Mouse (Mus musculus) spleen, embryonic (tissue): ENCODE results near the gene St6galnac3.

Source experiments
- CTCF ChIA-PET: fragments of 350-600 bp; sonication (Branson Sonifier 250); formaldehyde crosslinking; loops from one replicate; lab custom pipeline; 2022; lab: Charles Lee

Gene St6galnac3

GRCm38 (mm10) chr3:153292363-153292762 lies 432.6 kb downstream of the St6galnac3 start:
- CTCF ChIA-PET, result interaction anchor here (0.6 kb wide), 1 partner anchor 48 kb away, joined by 3 read pairs; no protein-coding TSS in a partner anchor

DNA sequence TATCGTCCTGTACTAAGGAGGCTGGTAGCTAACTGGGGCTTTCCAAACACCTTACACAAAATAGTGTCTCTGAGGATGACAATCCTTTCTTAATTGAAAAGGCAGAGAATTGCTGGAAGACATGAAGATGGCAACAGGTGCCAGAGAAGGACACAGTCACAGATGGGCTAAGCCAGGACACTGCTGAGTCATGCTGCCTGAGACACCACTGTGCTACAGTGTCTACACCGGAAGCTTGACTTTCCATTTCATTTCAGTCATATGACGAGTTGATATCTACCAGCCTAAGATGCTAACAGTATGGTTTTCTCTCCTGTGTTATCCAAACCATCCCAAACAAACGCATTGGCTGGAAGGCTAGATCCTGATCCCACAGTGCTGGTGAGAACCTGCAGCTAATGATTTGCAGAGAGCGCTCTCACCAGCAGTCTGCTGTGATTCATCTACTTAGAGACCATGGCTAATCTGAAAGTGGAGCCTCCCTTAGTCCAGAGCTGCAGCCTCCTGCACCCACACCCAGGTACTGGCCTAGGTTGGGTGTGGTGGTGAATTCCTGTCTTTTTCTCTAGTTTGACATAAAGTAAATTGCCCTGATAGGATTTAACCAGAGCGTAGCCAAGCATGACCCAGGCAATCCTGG lies 433.4 kb downstream of the St6galnac3 start:
- CTCF ChIA-PET, result no interaction called here

DNA sequence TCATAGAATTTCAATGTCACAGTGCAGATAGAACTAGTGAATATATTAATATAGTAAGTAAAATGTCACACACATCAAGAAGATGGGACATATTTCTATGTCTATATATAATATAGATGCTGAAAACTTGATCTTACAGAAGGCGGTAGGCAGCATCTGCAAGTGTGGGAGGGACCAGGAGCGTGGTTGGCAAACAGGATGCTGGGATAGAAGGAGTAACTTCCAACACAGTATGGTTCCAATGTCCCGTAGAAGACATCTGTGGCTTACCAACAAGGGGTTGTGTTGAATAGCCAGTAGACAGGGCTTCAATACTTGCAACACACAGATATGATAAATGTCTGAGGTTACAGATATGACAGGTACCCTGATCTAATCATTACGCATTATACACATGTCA lies 435.0 kb downstream of the St6galnac3 start:
- CTCF ChIA-PET, result no interaction called here

GRCm38 (mm10) chr3:153287564-153287963 lies 437.4 kb downstream of the St6galnac3 start:
- CTCF ChIA-PET, result no interaction called here

- CTCF ChIA-PET, result no interaction called here
These were observed 437.9 kb downstream of the St6galnac3 start for GRCm38 (mm10) chr3:153287081-153287480.

GRCm38 (mm10) chr3:153282123-153282765 lies 442.7 kb downstream of the St6galnac3 start:
- CTCF ChIA-PET, result no interaction called here

DNA sequence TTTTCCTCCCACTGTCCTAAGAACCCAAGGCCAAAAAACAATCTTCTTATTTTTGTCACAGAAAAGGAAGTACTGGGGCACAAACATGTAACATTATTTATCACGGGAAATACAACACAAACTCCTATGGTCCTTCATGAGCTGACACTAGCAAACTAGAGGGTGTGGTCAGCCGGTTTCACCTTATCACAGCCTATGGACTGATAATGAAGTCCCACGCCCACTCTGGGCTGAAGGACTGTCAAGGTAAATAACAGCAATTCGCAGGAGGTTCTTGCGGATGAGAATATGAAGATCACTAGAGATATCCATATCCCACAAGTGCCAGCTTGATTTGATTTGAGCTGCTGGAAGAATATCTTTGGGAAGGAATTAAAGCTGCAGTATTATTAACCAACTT lies 446.7 kb downstream of the St6galnac3 start:
- CTCF ChIA-PET, result no interaction called here

DNA sequence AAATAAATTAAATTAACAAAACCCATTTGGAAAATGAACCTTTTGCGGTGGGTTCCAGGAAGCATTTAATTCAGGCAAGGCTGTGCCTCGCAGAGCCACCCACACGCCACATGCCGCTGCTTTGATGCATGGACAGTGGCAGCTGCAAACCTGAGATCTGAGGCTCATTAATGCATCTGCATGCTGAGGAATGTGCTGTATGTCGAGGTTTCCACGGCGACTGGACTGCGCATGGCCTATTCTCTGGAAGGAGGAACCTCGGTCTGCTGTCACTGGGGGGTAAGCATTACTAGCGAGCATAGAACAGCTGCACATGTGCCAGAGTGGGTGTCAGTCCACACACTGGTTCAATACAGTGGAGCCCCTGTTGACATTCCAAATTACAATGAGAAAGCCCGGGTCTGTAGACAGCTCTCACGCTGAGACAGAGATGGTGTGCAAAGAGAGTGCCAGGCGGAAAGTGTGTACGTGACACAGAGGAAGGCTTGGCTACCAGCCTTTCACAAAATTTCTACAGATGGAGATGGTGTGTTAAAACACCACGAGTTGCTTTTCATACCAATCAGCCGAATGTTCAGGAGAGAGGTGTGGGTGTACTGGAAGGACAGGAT lies 447.5 kb downstream of the St6galnac3 start:
- CTCF ChIA-PET, result no interaction called here

- CTCF ChIA-PET, result interaction anchor here (0.6 kb wide), 1 partner anchor 21 kb away, joined by 3 read pairs; no protein-coding TSS in a partner anchor
These were observed 448.1 kb downstream of the St6galnac3 start for GRCm38 (mm10) chr3:153276830-153277388.

- CTCF ChIA-PET, result interaction anchor here (0.6 kb wide), 1 partner anchor 21 kb away, joined by 3 read pairs; no protein-coding TSS in a partner anchor
These were observed 448.7 kb downstream of the St6galnac3 start for GRCm38 (mm10) chr3:153276101-153276829.

DNA sequence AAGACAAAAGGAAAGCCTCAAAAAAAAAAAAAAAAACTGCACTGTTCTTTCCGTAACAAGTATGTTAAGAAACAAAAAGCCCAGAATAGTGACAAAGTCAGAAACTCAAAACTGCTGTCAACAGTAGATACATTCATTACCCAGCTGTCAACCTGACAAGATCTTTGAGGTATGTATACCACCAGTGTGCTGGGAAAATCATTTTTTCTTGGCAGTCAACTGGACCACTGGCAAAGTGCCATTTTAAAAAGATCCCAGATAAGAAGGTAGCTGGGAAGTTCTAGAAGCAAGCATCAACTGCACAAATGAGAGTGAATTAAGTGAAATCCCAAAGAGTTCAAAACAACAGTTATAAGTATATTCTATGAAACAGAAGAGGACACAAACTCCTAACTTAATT lies 452.7 kb downstream of the St6galnac3 start:
- CTCF ChIA-PET, result no interaction called here

- CTCF ChIA-PET, result no interaction called here
These were observed 457.6 kb downstream of the St6galnac3 start for GRCm38 (mm10) chr3:153267397-153267796.

DNA sequence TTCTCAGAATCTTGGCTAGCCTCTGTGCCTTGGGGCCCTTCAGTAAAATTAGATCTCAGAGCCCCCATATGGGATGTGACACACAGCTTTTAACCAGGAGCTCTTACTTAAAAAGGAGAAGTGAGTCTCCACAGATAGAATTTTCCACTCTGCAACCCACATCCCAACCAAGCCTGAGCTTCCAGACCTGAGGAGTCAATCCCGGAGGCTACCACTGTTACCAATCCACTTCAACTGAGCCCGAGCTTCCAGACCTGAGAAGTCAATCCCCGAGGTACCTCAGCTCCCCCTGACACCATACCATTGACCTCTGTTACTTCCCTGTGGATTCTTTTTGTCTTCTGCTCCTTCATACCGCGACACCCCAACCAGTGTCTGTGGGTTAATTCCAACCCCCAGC lies 463.0 kb downstream of the St6galnac3 start:
- CTCF ChIA-PET, result no interaction called here

- CTCF ChIA-PET, result no interaction called here
These were observed 464.6 kb downstream of the St6galnac3 start for GRCm38 (mm10) chr3:153260225-153260933.

GRCm38 (mm10) chr3:153255910-153256309 lies 469.1 kb downstream of the St6galnac3 start:
- CTCF ChIA-PET, result no interaction called here

DNA sequence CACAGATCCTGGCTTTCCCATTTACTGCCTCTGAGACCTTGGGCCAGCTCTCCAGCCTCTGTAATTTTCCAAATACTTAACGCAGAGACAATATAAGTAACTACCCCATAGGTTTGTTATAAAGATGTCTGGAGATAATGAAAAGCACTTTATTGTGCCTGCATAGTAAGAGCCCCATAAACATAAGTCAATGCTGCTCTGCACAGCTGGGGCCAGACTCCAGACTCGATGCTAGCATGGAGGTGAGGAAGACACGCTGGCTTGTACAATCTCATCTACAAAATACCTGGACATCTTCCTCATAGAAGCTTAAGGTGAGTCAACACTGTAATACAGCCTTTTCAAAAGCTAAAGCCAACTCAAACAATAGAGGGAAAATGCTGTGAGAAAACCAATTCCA lies 473.3 kb downstream of the St6galnac3 start:
- CTCF ChIA-PET, result no interaction called here

- CTCF ChIA-PET, result interaction anchor here (1.1 kb wide), 1 partner anchor 8 kb away, joined by 3 read pairs; no protein-coding TSS in a partner anchor
These were observed 474.2 kb downstream of the St6galnac3 start for GRCm38 (mm10) chr3:153250598-153251257.

DNA sequence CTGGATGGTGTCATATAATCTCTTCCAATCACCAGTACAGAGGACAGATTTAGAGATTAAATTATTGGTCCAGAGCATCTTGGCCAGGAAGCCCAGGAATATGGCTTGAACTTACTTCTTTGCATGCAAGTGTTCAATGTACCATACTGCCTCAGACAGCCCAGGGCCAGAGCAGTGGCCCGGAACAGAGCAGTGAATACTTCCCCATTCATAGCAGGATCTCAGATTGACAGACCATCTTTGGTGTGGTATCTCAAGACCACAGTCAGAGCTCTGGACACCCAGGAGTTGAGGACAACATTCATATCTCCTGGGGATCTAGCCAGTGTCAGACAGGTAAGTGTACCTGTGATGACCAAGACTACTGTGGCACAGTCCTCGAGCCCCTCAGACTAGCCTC lies 476.1 kb downstream of the St6galnac3 start:
- CTCF ChIA-PET, result no interaction called here

- CTCF ChIA-PET, result no interaction called here
These were observed 476.9 kb downstream of the St6galnac3 start for GRCm38 (mm10) chr3:153248029-153248428.

DNA sequence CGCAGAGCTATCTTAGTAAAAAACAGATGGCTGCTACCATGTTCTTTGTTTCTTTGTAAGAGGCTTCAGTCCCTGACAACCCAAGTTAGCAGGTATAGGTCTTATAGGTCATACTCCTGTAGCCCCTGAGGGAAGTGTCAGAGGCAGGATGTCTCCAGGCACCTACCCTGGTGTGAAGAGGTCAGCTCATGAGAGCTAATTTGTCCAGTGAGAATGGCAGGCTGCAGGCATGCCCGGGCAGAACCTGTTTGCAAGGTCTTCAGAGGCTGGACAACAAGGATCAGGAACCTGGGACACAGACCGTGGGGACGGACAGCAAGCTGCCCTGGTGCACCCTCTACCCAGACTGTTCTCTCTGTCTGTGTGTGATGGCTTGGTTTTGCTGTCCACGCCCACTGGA lies 482.4 kb downstream of the St6galnac3 start:
- CTCF ChIA-PET, result no interaction called here

GRCm38 (mm10) chr3:153241134-153241533 lies 483.8 kb downstream of the St6galnac3 start:
- CTCF ChIA-PET, result no interaction called here
